Mouse (Mus musculus) liver (tissue): ENCODE data around the gene Klb.
A peak's percentile ranks its signal among the peaks of the same experiment; 100 is the strongest.
"Not testable (repeated sequence)": the region's sequence is repeated elsewhere in the genome, so short reads cannot be mapped to it uniquely, and the experiment has no call there.

Source experiments
- DNase-seq: peaks from one replicate; pipeline ENCODE4 v3.0.0-alpha.2; 2020; ENCODE audit warnings: mixed read lengths

Klb gene

GRCm38 (mm10) chr5:65348168-65348567 is at the start of gene Klb:
Klb (plus strand) TSS chr5:65348314.
- peak; percentile 13 for DNase-seq

- not testable (repeated sequence) for DNase-seq
These were observed 48.5 kb upstream of the Klb start for GRCm38 (mm10) chr5:65299623-65300022.

GRCm38 (mm10) chr5:65300121-65300520 is 48.0 kb upstream of the Klb start:
- DNase-seq: peak; percentile 15

- no peak for DNase-seq
These were observed 42.6 kb upstream of the Klb start for GRCm38 (mm10) chr5:65305516-65305915.

GRCm38 (mm10) chr5:65308208-65308607 is 39.9 kb upstream of the Klb start:
- DNase-seq: no peak

GRCm38 (mm10) chr5:65308866-65309265 is 39.2 kb upstream of the Klb start:
- DNase-seq: no peak

- no peak for DNase-seq
These were observed 28.9 kb upstream of the Klb start for GRCm38 (mm10) chr5:65319176-65319575.

- no peak for DNase-seq
These were observed 25.9 kb upstream of the Klb start for GRCm38 (mm10) chr5:65322165-65322564.

- no peak for DNase-seq
These were observed 23.8 kb upstream of the Klb start for GRCm38 (mm10) chr5:65324271-65324670.

GRCm38 (mm10) chr5:65324758-65325355 is 23.3 kb upstream of the Klb start:
- no peak for DNase-seq

- no peak for DNase-seq
These were observed 21.9 kb upstream of the Klb start for GRCm38 (mm10) chr5:65326212-65326611.

- no peak for DNase-seq
These were observed 18.1 kb upstream of the Klb start for GRCm38 (mm10) chr5:65329971-65330370.

GRCm38 (mm10) chr5:65334788-65335187 is 13.3 kb upstream of the Klb start:
- no peak for DNase-seq

GRCm38 (mm10) chr5:65335298-65336074 is 12.6 kb upstream of the Klb start, which contains the start of gene Rfc1:
Rfc1 (minus strand) TSS chr5:65335670.
- peak; percentile 90 for DNase-seq

GRCm38 (mm10) chr5:65336075-65336355 is 12.1 kb upstream of the Klb start:
- no peak for DNase-seq

GRCm38 (mm10) chr5:65338394-65338793 is 9.7 kb upstream of the Klb start:
- no peak for DNase-seq

GRCm38 (mm10) chr5:65340167-65340566 is 7.9 kb upstream of the Klb start:
- no peak for DNase-seq

- DNase-seq: peak; percentile 42
These were observed 2.4 kb downstream of the Klb start for GRCm38 (mm10) chr5:65350508-65350907.

- no peak for DNase-seq
These were observed 6.0 kb downstream of the Klb start for GRCm38 (mm10) chr5:65354097-65354496.

GRCm38 (mm10) chr5:65354985-65355384 is 6.9 kb downstream of the Klb start:
- DNase-seq: no peak

GRCm38 (mm10) chr5:65356851-65357250 is 8.7 kb downstream of the Klb start:
- DNase-seq: no peak

- DNase-seq: no peak
These were observed 9.7 kb downstream of the Klb start for GRCm38 (mm10) chr5:65357771-65358170.

GRCm38 (mm10) chr5:65367837-65368236 is 19.7 kb downstream of the Klb start:
- peak; percentile 26 for DNase-seq

GRCm38 (mm10) chr5:65371551-65371950 is 23.4 kb downstream of the Klb start:
- DNase-seq: no peak

GRCm38 (mm10) chr5:65374746-65375145 is 26.6 kb downstream of the Klb start:
- DNase-seq: no peak
